Mouse (Mus musculus) frontal cortex, postnatal 36 days (tissue): ENCODE data around the gene Gck.
A peak's percentile ranks its signal among the peaks of the same experiment; 100 is the strongest.
"Not testable (repeated sequence)": the region's sequence is repeated elsewhere in the genome, so short reads cannot be mapped to it uniquely, and the experiment has no call there.

Experiments
- DNase-seq, 2 experiments: peaks; one replicate each; pipeline ENCODE4 v3.0.0; 2022; ENCODE audit warnings: low spot score in 2 of 2

The Gck gene

GRCm38 (mm10) chr11:5908642-5909041 lies 41.2 kb downstream of the Gck start:
- no peak for DNase-seq

GRCm38 (mm10) chr11:5907096-5907495 lies 42.8 kb downstream of the Gck start:
- no peak for DNase-seq

GRCm38 (mm10) chr11:5905778-5906518 lies 43.9 kb downstream of the Gck start:
- DNase-seq = peak in 1 of 2 experiments; percentile 24

- DNase-seq = no peak
These were observed 45.0 kb downstream of the Gck start for GRCm38 (mm10) chr11:5904871-5905270.

- DNase-seq = no peak
These were observed 45.5 kb downstream of the Gck start for GRCm38 (mm10) chr11:5904357-5904756.

GRCm38 (mm10) chr11:5903844-5904243 lies 46.0 kb downstream of the Gck start:
- peak in 1 of 2 experiments; percentile 33 for DNase-seq

GRCm38 (mm10) chr11:5902390-5902789 lies 47.5 kb downstream of the Gck start:
- no peak for DNase-seq

- DNase-seq = peak; percentile 48 to 52
These were observed 47.9 kb downstream of the Gck start for GRCm38 (mm10) chr11:5901950-5902349.

- no peak for DNase-seq
These were observed 48.6 kb downstream of the Gck start for GRCm38 (mm10) chr11:5901320-5901719.

- no peak for DNase-seq
These were observed 50.6 kb downstream of the Gck start for GRCm38 (mm10) chr11:5899286-5899685.

- no peak for DNase-seq
These were observed 51.4 kb downstream of the Gck start, which contains the start of gene Myl7 for GRCm38 (mm10) chr11:5898531-5898930. Myl7 (minus strand) TSS chr11:5898782.

GRCm38 (mm10) chr11:5897839-5898238 lies 52.0 kb downstream of the Gck start:
- no peak for DNase-seq

GRCm38 (mm10) chr11:5897230-5897629 lies 52.7 kb downstream of the Gck start:
- no peak for DNase-seq

- no peak for DNase-seq
These were observed 56.1 kb downstream of the Gck start for GRCm38 (mm10) chr11:5893807-5894206.

GRCm38 (mm10) chr11:5892810-5893368 lies 57.0 kb downstream of the Gck start:
- no peak for DNase-seq

- no peak for DNase-seq
These were observed 57.7 kb downstream of the Gck start for GRCm38 (mm10) chr11:5892151-5892591.

GRCm38 (mm10) chr11:5888563-5888962 lies 61.3 kb downstream of the Gck start:
- not testable (repeated sequence) for DNase-seq

- no peak for DNase-seq
These were observed 62.6 kb downstream of the Gck start for GRCm38 (mm10) chr11:5887250-5887649.

GRCm38 (mm10) chr11:5886187-5886586 lies 63.7 kb downstream of the Gck start:
- DNase-seq = peak; percentile 38 to 54

GRCm38 (mm10) chr11:5882518-5882917 lies 67.4 kb downstream of the Gck start:
- DNase-seq = no peak

GRCm38 (mm10) chr11:5879905-5880304 lies 70.0 kb downstream of the Gck start:
- DNase-seq = peak in 1 of 2 experiments; percentile 60

- DNase-seq = no peak
These were observed 71.2 kb downstream of the Gck start for GRCm38 (mm10) chr11:5878661-5879060.

- DNase-seq = peak; percentile 97
These were observed 71.9 kb downstream of the Gck start, which contains the start of gene Pold2 for GRCm38 (mm10) chr11:5877921-5878526. Pold2 (minus strand) TSS chr11:5878292.
